Mouse (Mus musculus): Measurements from ENCODE around the gene Fam193a. TPM values are rescaled to one million over a fixed set of nuclear protein-coding genes. Genes with fewer than 3 reads are reported as not detected.

The Fam193a gene
- 22.0 TPM for polyA plus RNA-seq (2017; shearing (Covaris generic))

DNA sequence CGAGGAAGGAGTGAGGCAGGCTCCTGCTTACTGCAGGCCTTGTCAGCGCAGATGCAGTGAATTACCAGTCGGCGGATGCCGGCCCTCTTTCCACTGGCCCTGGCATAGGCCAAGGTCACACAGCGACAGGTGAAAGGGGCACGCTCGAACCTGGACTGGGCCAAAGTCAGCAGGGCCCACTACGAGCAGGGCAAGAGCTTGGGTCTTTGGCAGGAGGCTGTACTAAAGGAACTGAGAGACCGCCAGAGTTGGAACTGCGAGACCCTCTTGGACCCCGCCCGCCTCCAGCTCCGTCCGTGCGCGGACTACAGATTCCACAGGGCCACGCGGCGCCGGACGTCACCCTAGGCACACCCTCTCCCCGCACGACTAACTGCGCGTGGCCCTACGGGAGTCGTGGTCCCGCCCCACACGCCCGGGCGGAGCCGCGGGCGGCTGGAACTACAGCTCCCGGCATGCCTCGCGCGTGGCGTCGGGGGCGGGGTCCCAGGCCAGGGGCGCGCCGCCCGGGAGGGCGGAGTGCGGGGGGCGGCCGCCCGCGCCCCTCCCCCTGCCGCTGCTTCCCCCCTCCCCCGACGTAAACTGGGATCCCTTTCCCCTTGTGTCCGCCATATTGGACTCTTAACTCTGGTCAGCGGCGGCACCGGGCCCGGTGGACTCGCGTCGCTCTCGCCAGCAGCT lies at the start of gene Fam193a:
Gene Fam193a (plus strand): TSS at position 593 of the 681 bp plus-strand sequence.

DNA sequence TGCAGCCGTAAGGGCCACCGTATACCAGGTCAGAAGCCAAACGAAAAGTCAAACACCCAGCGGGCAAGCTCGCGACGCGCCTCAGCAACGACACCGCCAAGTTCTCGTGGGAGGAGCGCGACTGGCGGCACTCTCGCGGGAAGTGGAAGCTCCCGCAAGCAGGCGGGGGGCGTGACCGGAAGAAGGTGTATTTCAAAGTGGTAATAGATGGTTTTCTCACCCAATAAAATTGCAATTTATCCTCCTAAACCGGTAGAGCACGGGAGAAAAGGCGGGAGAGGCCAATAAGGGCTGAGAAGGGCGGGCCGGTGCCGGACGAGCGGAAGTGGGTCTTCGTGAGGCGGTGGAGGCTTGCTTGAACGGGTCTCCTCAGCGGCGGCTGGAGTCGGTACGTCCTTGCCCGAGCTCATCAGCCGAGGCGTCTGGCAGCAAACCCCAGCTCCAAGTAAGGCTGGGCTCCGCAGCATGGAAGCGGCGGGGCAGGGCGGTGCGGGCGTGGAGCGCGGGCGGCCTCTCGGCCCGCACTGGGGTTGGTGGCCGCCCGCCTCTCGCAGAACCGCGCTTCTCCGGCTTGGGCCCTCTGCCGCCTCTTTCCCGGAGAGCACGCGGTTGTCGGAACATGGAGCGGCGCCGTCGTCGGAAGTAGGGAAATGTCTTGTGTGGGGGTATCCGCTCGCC lies 33.5 kb upstream of the Fam193a start, which contains the start of gene Rnf4:
Gene Rnf4 (plus strand): TSS at position 193 of the 678 bp plus-strand sequence.

DNA sequence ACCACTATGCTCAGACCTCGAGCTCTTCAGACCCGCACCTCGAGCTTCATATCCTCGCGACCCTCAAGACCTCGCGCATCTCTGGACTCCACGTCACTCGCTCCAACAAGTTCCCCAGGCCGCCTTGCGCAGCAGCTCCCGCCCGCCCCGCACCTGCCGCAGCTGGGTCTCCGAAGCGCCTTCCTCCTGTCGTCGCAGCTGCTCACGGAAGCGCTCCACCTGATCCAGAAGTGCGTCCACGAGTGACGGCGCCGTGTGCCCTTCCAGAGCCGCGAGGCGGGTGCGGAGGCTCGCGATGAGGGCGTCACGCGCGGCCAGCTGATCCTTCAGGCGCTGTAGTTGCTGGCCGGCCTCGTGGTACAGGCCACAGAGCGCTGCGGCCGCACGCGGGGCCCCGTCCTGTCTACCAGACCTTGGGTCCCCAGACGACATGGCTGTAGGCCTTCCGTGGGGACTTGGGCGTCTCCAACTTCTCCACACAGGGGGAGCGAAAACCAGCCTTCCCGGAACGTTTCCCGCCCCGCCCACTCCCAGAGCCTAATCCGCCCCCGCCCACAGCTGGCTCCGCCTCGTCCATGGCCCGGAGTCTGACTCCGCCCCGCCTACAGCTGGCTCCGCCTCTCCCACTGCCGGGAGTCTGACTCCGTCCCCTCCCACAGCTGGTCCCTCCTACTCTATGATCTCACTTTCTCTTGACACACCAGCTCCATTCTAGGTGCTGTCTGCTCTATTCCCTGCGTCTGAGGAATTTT lies 143.9 kb downstream of the Fam193a start, which contains the start of gene Tnip2:
Gene Tnip2 (minus strand): TSS at position 526 of the 752 bp plus-strand sequence.

GRCm38 (mm10) chr5:34525663-34526476 lies 156.1 kb downstream of the Fam193a start, which contains the start of gene Sh3bp2:
Gene Sh3bp2, plus strand, starts transcription at chr5:34525838.

Other genes starting within 250 kb of the Fam193a start
- gene Poln, start 200.5 kb upstream of the Fam193a start, polyA plus RNA-seq (2017; shearing (Covaris generic)) = 0.58 TPM
- 81.8 TPM for gene Haus3, start 200.4 kb upstream of the Fam193a start, polyA plus RNA-seq (2017; shearing (Covaris generic))
- 60.2 TPM for gene Mxd4, start 182.2 kb upstream of the Fam193a start, polyA plus RNA-seq (2017; shearing (Covaris generic))
- 3.1 TPM for gene Zfyve28, start 81.5 kb upstream of the Fam193a start, polyA plus RNA-seq (2017; shearing (Covaris generic))
- not detected for gene Cfap99, start 81.3 kb upstream of the Fam193a start, polyA plus RNA-seq (2017; shearing (Covaris generic))
- gene Rnf4, start 33.6 kb upstream of the Fam193a start, polyA plus RNA-seq (2017; shearing (Covaris generic)) = 223 TPM
- 46.5 TPM for gene Tnip2, start 144.1 kb downstream of the Fam193a start, polyA plus RNA-seq (2017; shearing (Covaris generic))
- 3.2 TPM for gene Sh3bp2, start 155.9 kb downstream of the Fam193a start, polyA plus RNA-seq (2017; shearing (Covaris generic))
- 301 TPM for gene Add1, start 203.7 kb downstream of the Fam193a start, polyA plus RNA-seq (2017; shearing (Covaris generic))